Mouse (Mus musculus) G1E (cell line): Measurements from ENCODE around the gene Mut.

Experiments used
- CTCF ChIP-seq: IDR thresholded peaks from 2 replicates; pipeline ENCODE4 v1.5.1; 2012; ENCODE audit warnings: low read depth, low read length, inconsistent platforms, mixed read lengths
- GATA1 ChIP-seq: IDR thresholded peaks from 2 replicates; pipeline ENCODE4 v1.6.1; 2012; ENCODE audit warnings: borderline replicate concordance, low read length, inconsistent platforms, mixed read lengths
- TAL1 ChIP-seq: conservative IDR thresholded peaks from 2 replicates; pipeline ENCODE4 v1.6.1; 2012; ENCODE audit warnings: low read depth, low read length, inconsistent platforms, mixed read lengths

- TF ChIP-seq CTCF, result no peak
- TF ChIP-seq TAL1, result no peak
- TF ChIP-seq GATA1, result no peak
Observed at GRCm38 (mm10) chr17:40904721-40905154, 29.7 kb upstream of the Mut start.
